Mouse (Mus musculus): Measurements from ENCODE around the gene Unc45b. TPM values are rescaled to one million over a fixed set of nuclear protein-coding genes. Genes with fewer than 3 reads are reported as not detected.
"Not testable (repeated sequence)": the region's sequence is repeated elsewhere in the genome, so short reads cannot be mapped to it uniquely, and the experiment has no call there.

Unc45b gene
- polyA plus RNA-seq, 1 experiment from 2014 or later: 7.3 TPM

DNA sequence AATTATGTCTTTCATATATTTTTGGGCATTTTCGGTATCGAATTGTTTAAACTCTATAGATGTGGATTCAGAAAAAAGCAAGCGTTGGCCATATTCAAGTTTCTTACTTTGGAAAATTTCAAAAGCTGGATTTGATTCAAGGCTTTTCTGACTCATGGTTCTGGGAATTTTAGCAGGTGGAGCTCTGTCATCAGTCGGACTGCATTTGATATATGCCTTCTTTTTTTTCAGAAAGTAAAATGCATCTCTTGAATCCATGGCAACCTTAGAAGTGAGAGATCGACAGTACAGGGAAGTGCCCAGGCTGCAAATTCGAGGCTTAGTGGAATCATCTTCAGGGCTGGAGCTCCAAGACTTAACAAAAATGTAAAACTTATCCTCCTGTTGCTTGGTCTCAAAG, 77.3 kb downstream of the Unc45b start:
- Histone ChIP-seq H3K9ac (replicated peaks; ENCODE audit: low read length) (no peak overlapping the region), H3K4me2 (replicated peaks; ENCODE audit: low read depth, low read length) (no peak overlapping the region), H3K9me3 (ENCODE audit: low read length) (0 out of 2 replicates have a peak, but pooled peaks cover 4% of the 10 kb centered on the region), H3K36me3 (ENCODE audit: insufficient read depth, low read length) (peaks cover 17% of the 10 kb centered on the region), H3K27ac (ENCODE audit: low read length) (no peak overlapping the region), H3K4me3 (ENCODE audit: low read length) (no peak overlapping the region), H3K4me1 (ENCODE audit: insufficient read depth, low read length) (peaks cover 14% of the 10 kb centered on the region; the same call in 1 of the 2 replicates), H3K27me3 (ENCODE audit: insufficient read depth, low read length) (no peaks in the 10 kb centered on the region)
- WGBS: 90% methylated on average over 6 of the region's 6 CpGs
- no peak for ATAC-seq (ENCODE audit: low FRiP score, low TSS enrichment)

DNA sequence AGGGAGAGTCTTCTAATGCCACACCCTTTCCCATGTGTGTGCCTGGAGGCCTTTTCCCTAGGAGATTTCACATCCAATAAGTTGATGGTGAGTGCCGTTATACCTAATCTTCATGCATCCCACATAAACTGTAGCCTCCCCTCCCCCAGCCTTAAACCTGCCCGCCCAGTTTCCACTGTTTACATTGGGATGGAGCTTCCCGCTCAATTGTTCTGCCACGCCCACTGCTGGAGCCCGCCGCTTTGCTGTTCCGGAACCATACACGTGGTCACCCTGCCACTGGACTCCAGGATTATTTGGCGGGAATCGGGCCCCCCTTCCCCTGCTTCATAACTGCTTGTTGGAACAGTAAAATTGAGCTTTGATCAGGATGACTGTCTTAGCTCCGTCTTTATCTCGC, 79.0 kb downstream of the Unc45b start:
- Histone ChIP-seq H3K4me2 (replicated peaks; ENCODE audit: low read depth, low read length) (peak overlapping the region; percentile 66), H3K27ac (ENCODE audit: low read length) (no peak overlapping the region), H3K27me3 (ENCODE audit: insufficient read depth, low read length) (no peaks in the 10 kb centered on the region; the same call in 1 of the 2 replicates), H3K9me3 (ENCODE audit: low read length) (0 out of 2 replicates have a peak, but pooled peaks cover 4% of the 10 kb centered on the region), H3K36me3 (ENCODE audit: insufficient read depth, low read length) (peaks cover 13% of the 10 kb centered on the region), H3K4me3 (ENCODE audit: low read length) (peak overlapping the region; percentile 53), H3K9ac (replicated peaks; ENCODE audit: low read length) (no peak overlapping the region), H3K4me1 (ENCODE audit: insufficient read depth, low read length) (peaks cover 14% of the 10 kb centered on the region; the same call in 1 of the 2 replicates)
- ATAC-seq (ENCODE audit: low FRiP score, low TSS enrichment): 0 out of 2 replicates have a peak, but pooled peaks have one; percentile 32
- WGBS: 35% methylated on average over 12 of the region's 12 CpGs

DNA sequence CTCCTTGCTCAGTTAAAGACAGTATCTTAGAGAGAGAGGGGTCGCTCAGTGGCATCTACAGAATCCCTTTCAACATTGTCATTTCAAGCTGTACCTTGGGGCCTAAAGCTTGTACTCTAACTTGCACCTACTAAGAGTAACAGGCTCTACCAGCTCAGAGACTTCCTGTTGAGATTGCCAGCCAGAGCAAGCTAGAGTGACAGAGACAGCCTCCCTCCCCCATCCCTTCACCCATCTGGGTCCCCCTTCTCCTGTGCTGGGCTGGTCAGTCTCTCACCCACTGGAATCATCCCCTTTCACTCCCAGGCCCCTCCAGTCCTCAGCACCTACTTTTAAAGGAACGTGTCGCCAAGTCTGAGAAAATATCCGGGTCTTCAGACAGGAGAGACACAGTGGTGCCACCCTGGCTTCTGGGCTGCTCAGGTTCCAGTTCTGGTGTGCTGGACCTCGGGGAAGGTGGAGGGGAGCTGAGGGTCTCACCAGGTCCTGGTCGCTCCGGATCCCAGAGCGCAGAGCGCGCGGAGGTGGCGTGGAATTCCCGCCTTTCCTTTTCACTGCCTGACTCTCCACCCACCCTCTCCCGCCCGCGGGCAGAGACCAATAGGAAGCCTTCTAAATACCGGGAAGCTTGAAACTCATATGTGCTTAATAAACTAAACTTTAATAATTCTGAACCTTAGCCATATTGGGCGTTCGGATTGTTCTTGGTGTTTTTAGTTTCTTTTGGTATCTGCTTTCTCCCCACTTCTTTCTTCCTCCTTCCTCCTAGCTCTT, 80.4 kb downstream of the Unc45b start:
- WGBS: 12% methylated on average over 19 of the region's 19 CpGs
- Histone ChIP-seq H3K4me2 (replicated peaks; ENCODE audit: low read depth, low read length) (peak overlapping the region; percentile 66), H3K4me3 (ENCODE audit: low read length) (peak overlapping the region; percentile 53), H3K9ac (replicated peaks; ENCODE audit: low read length) (peak overlapping the region; percentile 61), H3K27ac (ENCODE audit: low read length) (peak overlapping the region; percentile 63; the same call in 1 of the 2 replicates), H3K4me1 (ENCODE audit: insufficient read depth, low read length) (peaks cover 14% of the 10 kb centered on the region; the same call in 1 of the 2 replicates)
- not testable (repeated sequence) for H3K9me3 ChIP-seq (ENCODE audit: low read length); H3K27me3 ChIP-seq (ENCODE audit: insufficient read depth, low read length); H3K36me3 ChIP-seq (ENCODE audit: insufficient read depth, low read length)
- peak; percentile 91 for ATAC-seq (ENCODE audit: low FRiP score, low TSS enrichment)

DNA sequence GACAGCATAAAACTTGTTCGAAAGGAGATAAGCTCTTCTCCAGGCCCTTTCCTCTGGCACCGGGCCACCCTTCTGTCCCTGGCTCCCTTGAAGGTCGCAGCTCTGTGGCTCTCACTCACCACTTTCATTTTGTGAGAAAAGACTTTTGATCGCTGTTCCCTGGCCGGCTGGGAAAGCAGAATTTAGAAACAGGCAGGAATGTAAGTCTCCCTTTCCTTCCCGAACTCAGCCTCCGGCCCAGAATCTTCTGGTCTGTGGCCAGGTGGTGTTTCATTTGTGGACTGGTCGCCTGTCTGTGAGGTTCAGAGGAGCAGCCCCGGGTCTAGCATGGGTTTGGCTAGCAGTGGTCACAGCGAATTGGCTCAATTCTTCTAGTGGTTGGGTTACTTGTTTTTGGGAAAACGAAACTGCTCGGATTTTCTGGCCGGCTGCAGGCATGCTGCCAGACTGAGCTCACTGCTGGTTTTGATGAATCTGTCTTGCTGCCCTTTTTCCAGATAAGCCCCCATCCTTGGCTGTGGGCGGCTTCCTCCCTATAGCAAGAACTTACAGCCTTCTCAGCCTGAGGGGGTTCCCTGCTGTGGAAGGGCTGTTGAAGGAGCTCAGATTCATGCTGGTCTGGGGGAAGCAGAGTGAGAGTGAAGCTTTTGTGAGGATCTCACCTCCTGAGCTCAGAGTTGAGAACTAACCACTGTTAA, 81.3 kb downstream of the Unc45b start, which contains the start of gene Slfn9:
TSS of gene Slfn9 (minus strand) at position 362 of the 698 bp plus-strand sequence.
- peaks cover 14% of the 10 kb centered on the region; the same call in 1 of the 2 replicates for H3K4me1 ChIP-seq (ENCODE audit: insufficient read depth, low read length)
- 0 out of 2 replicates have a peak, but pooled peaks have one; percentile 52 for ATAC-seq (ENCODE audit: low FRiP score, low TSS enrichment)
- H3K36me3 ChIP-seq (ENCODE audit: insufficient read depth, low read length): no peaks in the 10 kb centered on the region
- no peaks in the 10 kb centered on the region for H3K9me3 ChIP-seq (ENCODE audit: low read length)
- H3K4me2 ChIP-seq (replicated peaks; ENCODE audit: low read depth, low read length): peak within 1 kb of the TSS; percentile 66
- H3K9ac ChIP-seq (replicated peaks; ENCODE audit: low read length): peak within 1 kb of the TSS; percentile 61
- H3K27me3 ChIP-seq (ENCODE audit: insufficient read depth, low read length): no peaks in the 10 kb centered on the region; the same call in 1 of the 2 replicates
- H3K4me3 ChIP-seq (ENCODE audit: low read length): peak within 1 kb of the TSS; percentile 53
- WGBS: 4% methylated on average over 14 of the region's 14 CpGs
- peak within 1 kb of the TSS; percentile 63 for H3K27ac ChIP-seq (ENCODE audit: low read length)

Small RNAs within 50 kb of the gene (microRNA-seq; reads per million reads assigned to microRNA genes)
- gene Mir7679: not detected

Other genes starting within 250 kb of the Unc45b start
- gene Cct6b, start 146.2 kb upstream of the Unc45b start, polyA plus RNA-seq (2015; fragmentation: Nextera tagmentation; extraction: Ambion mirVana): 0.31 and 0.32 TPM in 2 replicates
- 42.6 and 43.9 TPM in 2 replicates for gene Zfp830, start 146.2 kb upstream of the Unc45b start, polyA plus RNA-seq (2015; fragmentation: Nextera tagmentation; extraction: Ambion mirVana)
- 33.2 and 35.4 TPM in 2 replicates for gene Lig3, start 129.4 kb upstream of the Unc45b start, polyA plus RNA-seq (2015; fragmentation: Nextera tagmentation; extraction: Ambion mirVana)
- gene Rffl, start 39.3 kb upstream of the Unc45b start, polyA plus RNA-seq (2015; fragmentation: Nextera tagmentation; extraction: Ambion mirVana): 23.7 and 25.0 TPM in 2 replicates
- 13.8 and 15.1 TPM in 2 replicates for gene Rad51d, start 19.9 kb upstream of the Unc45b start, polyA plus RNA-seq (2015; fragmentation: Nextera tagmentation; extraction: Ambion mirVana)
- gene Fndc8, start 18.4 kb upstream of the Unc45b start, polyA plus RNA-seq (2015; fragmentation: Nextera tagmentation; extraction: Ambion mirVana): 0.26 and 0.51 TPM in 2 replicates
- gene Nle1, start 2.1 kb upstream of the Unc45b start, polyA plus RNA-seq (2015; fragmentation: Nextera tagmentation; extraction: Ambion mirVana): 36.1 and 40.5 TPM in 2 replicates
- gene Slfn5, start 40.8 kb downstream of the Unc45b start, polyA plus RNA-seq (2015; fragmentation: Nextera tagmentation; extraction: Ambion mirVana): 7.8 and 9.6 TPM in 2 replicates
- 18.1 and 18.2 TPM in 2 replicates for gene Slfn9, start 81.3 kb downstream of the Unc45b start, polyA plus RNA-seq (2015; fragmentation: Nextera tagmentation; extraction: Ambion mirVana)
- 0.40 and 0.61 TPM in 2 replicates for gene Slfn8, start 110.3 kb downstream of the Unc45b start, polyA plus RNA-seq (2015; fragmentation: Nextera tagmentation; extraction: Ambion mirVana)
- 4.1 and 4.7 TPM in 2 replicates for gene Slfn2, start 154.6 kb downstream of the Unc45b start, polyA plus RNA-seq (2015; fragmentation: Nextera tagmentation; extraction: Ambion mirVana)
- 0.27 TPM in 2 replicates for gene Slfn1, start 206.3 kb downstream of the Unc45b start, polyA plus RNA-seq (2015; fragmentation: Nextera tagmentation; extraction: Ambion mirVana)

Data from kidney, embryonic 16.5 days (tissue).